Comparison of ENCODE assay signal across 15 mouse cellular contexts in the genomic region with DNA sequence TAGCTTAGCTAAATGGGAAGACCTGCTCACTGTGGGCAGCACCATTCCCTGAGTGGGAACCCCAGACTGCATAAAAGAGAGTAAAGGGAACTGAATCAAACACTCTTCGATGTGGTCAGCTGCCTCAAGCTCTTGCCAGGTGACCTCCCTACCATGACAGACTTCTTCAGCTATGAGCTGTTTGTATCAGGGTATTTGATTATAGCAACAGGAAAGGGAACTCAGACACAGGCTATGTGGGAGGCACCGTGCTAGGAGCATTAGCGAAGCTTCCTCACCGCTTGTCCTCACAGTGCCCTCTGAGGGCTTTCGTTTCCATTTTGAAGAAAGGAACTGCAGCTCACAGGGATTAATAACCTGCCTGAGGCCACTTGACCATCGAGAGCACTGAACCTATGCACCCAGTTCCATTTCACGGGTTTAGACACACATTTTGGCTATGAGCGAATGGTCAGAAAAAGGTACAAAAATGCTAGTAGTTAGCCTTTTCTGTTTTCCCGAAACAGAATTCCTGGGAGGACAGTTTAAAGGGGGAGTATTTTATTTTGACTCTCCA. TPM values are rescaled to one million over a fixed set of nuclear protein-coding genes. Genes with fewer than 3 reads are reported as not detected.
DNase-seq lines count a peak whose midpoint lies in the region; ATAC-seq and TF ChIP-seq lines count a peak whose summit lies in the region.
"Had no signal": no experiment of that assay in that cellular context is flagged by ENCODE, and none has a peak within 500 bp of the region (broad histone marks: within the 10 kb centered on the region; RNA-seq: fewer than 3 reads in every experiment).

No protein-coding gene starts in this region.

- H3K4me3 ChIP-seq in heart, adult 2 months = no peak overlapping the region
- H3K4me3 ChIP-seq in bone marrow macrophage, adult 2 months (ENCODE audit: insufficient read depth, low read length) = no peak overlapping the region
- H3K4me3 ChIP-seq: limb, embryonic 13.5 days; stomach, embryonic 15.5 days had no signal

- TF ChIP-seq CTCF in heart, adult 2 months (IDR thresholded peaks at IDR 0.05) = no peak
- TF ChIP-seq CTCF in bone marrow macrophage, adult 2 months (IDR thresholded peaks at IDR 0.05; ENCODE audit: low read depth, low read length) = no peak

- no peak for DNase-seq in heart, adult 2 months
- DNase-seq in heart, postnatal 4 days = no peak
- peak; percentile 28 for DNase-seq in layer of hippocampus, adult 9-11 months
- no peak for DNase-seq in layer of hippocampus, adult 9-10 months (ENCODE audit: low spot score)
- no peak for DNase-seq in c-Kit-positive CD71-positive TER-119-positive erythroid progenitor cells, embryonic 14.5 days (ENCODE audit: low spot score)
- DNase-seq: cerebellum, postnatal 14 days; heart, postnatal 36 days; kidney, adult 8-10 months; liver, postnatal 0 days; thymus, adult 2 months had no signal

- 0 out of 2 replicates have a peak, but pooled peaks cover 2% of the 10 kb centered on the region for H3K36me3 ChIP-seq in heart, adult 2 months (ENCODE audit: control insufficient read depth, insufficient read depth, low read length)
- H3K36me3 ChIP-seq: stomach, embryonic 15.5 days had no signal

- intact Hi-C loops in heart, adult 2 months (cut with DNase I) = no loop called here

- H3K27ac ChIP-seq in heart, adult 2 months = peak overlapping the region; percentile 8; the same call in 1 of the 2 replicates
- peak overlapping the region; percentile 0; the same call in 1 of the 2 replicates for H3K27ac ChIP-seq in bone marrow macrophage, adult 2 months (ENCODE audit: insufficient read depth, low read depth, low read length)
- H3K27ac ChIP-seq: hindbrain, postnatal 0 days; limb, embryonic 13.5 days; stomach, embryonic 15.5 days had no signal

- no peak overlapping the region for H3K9ac ChIP-seq in heart, adult 2 months (ENCODE audit: low read depth, low read length)
- H3K9ac ChIP-seq: limb, embryonic 13.5 days; liver, postnatal 0 days; stomach, embryonic 15.5 days had no signal

- peaks cover 2% of the 10 kb centered on the region; the same call in 1 of the 2 replicates for H3K4me1 ChIP-seq in heart, adult 2 months (ENCODE audit: control insufficient read depth, insufficient read depth, low read length)
- H3K4me1 ChIP-seq in bone marrow macrophage, adult 2 months (ENCODE audit: control insufficient read depth, insufficient read depth, low read length) = peaks cover 11% of the 10 kb centered on the region
- H3K4me1 ChIP-seq: limb, embryonic 13.5 days; stomach, embryonic 15.5 days had no signal

- no peaks in the 10 kb centered on the region for H3K79me2 ChIP-seq in heart, adult 2 months (replicated peaks; ENCODE audit: control insufficient read depth, insufficient read depth, low read length)

- TF ChIP-seq EP300 in heart, adult 2 months (IDR thresholded peaks at IDR 0.05; ENCODE audit: insufficient read depth, low read depth, low read length) = no peak

- no peak for TF ChIP-seq POLR2A in heart, adult 2 months (IDR thresholded peaks at IDR 0.05; ENCODE audit: insufficient read depth, low read depth, low read length)
- no peak for TF ChIP-seq POLR2A in bone marrow macrophage, adult 2 months (IDR thresholded peaks at IDR 0.05; ENCODE audit: borderline replicate concordance, low read depth, low read length)

- no peaks in the 10 kb centered on the region for H3K27me3 ChIP-seq in heart, adult 2 months (ENCODE audit: control insufficient read depth, insufficient read depth, low read length)
- H3K27me3 ChIP-seq: limb, embryonic 13.5 days; stomach, embryonic 15.5 days had no signal

- 0 out of 2 replicates have a peak, but pooled peaks have one; percentile 18 for ATAC-seq in megakaryocyte, adult 5-6 weeks (ENCODE audit: poor library complexity, severe bottlenecking)
- ATAC-seq: hindbrain, postnatal 0 days; liver, postnatal 0 days had no signal

- 54% methylated on average over 9 of the region's 9 CpGs for WGBS in heart, adult 2 months

RNA-seq across cellular contexts. Expression of a gene that starts 55.8 kb away (rescaled TPM):
- total RNA-seq in heart, adult 2 months (2021) = 10 to 100 TPM; 39.6 to 44.0 TPM
- polyA plus RNA-seq in heart, adult 2 months (2012; rRNA removed) = 55.5 and 58.5 TPM in 2 replicates
- total RNA-seq in heart, postnatal 4 days (2021) = 10 to 100 TPM; 69.1 to 71.0 TPM
- 43.9 and 44.5 TPM in 2 replicates for polyA plus RNA-seq in bone marrow macrophage, adult 2 months (2012; ENCODE audit: insufficient read depth, insufficient read length, missing spikeins)
- total RNA-seq in megakaryocyte, adult 5-6 weeks (2015) = 16.2 and 17.2 TPM in 2 replicates
- total RNA-seq in megakaryocyte, adult 5-6 weeks (2017) = 11.0 and 19.2 TPM in 2 replicates
